Mouse (Mus musculus) cerebellum, adult 2 months (tissue): ENCODE measurements around the gene Moap1.

ENCODE experiments used
- CTCF ChIP-seq: fragments of 200-500 bp; IDR thresholded peaks from 2 replicates; pipeline ENCODE4 v1.5.1; 2011; ENCODE audit warnings: low read depth, mild to moderate bottlenecking, control low read depth, low read length, moderate library complexity, borderline replicate concordance; ENCODE audit not compliant: insufficient read depth
- POLR2A ChIP-seq: fragments of 200-500 bp; IDR thresholded peaks from 2 replicates; pipeline ENCODE4 v1.6.1; 2011; ENCODE audit warnings: low read length, control low read depth, borderline replicate concordance; ENCODE audit not compliant: insufficient read depth

DNA sequence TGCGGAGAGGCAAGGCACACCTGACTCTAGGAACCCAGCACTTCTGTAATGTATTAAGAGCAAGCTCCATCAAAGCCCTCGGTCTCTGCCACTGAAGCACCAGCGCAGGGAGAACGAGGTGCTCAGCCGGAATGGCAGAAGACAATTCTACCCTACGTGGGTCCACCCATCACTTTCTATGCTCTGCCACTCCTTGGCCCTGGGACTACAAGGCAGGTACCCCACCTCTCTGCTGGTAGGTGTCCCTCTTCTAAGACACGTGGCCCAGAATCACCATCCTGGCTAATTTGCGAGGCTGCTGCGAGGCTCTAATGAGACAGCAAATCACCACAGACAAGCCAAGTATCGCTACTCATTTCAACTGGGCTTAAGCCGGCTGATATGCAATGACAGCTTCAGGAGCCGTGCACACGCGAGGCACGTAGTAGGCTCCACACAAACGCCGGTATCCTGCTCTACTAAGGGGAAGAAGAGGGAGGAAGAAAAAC, 39.5 kb downstream of the Moap1 start:
- no peak for TF ChIP-seq CTCF
- TF ChIP-seq POLR2A, result no peak
